Mouse (Mus musculus): ENCODE results near the gene Kif9. TPM values are rescaled to one million over a fixed set of nuclear protein-coding genes. Genes with fewer than 3 reads are reported as not detected.

Kif9 gene
- polyA plus RNA-seq, 1 experiment from 2014 or later = 3.7 TPM

- Histone ChIP-seq H3K4me3 (peak overlapping the region; percentile 97), H3K4me1 (peaks cover 26% of the 10 kb centered on the region), H3K9ac (peak overlapping the region; percentile 91; the same call in 1 of the 2 replicates), H3K4me2 (replicated peaks) (peak overlapping the region; percentile 52), H3K27me3 (no peaks in the 10 kb centered on the region), H3K27ac (peak overlapping the region; percentile 100), H3K36me3 (no peaks in the 10 kb centered on the region), H3K9me3 (replicated peaks) (no peaks in the 10 kb centered on the region)
- WGBS = 31% methylated on average over 6 of the region's 6 CpGs
- no peak for ATAC-seq (ENCODE audit: low FRiP score)
Measured at GRCm38 (mm10) chr9:110531151-110531791, 54.5 kb downstream of the Kif9 start.

- Histone ChIP-seq H3K9ac (peak overlapping the region; percentile 91), H3K9me3 (replicated peaks) (no peaks in the 10 kb centered on the region), H3K4me3 (peak overlapping the region; percentile 97), H3K4me2 (replicated peaks) (peak overlapping the region; percentile 52), H3K27ac (peak overlapping the region; percentile 100), H3K4me1 (peaks cover 26% of the 10 kb centered on the region), H3K27me3 (no peaks in the 10 kb centered on the region), H3K36me3 (no peaks in the 10 kb centered on the region)
- WGBS = under 1% methylated on average over 41 of the region's 53 CpGs
- peak; percentile 100 for ATAC-seq (ENCODE audit: low FRiP score)
Measured at GRCm38 (mm10) chr9:110531914-110532489, 55.2 kb downstream of the Kif9 start.

DNA sequence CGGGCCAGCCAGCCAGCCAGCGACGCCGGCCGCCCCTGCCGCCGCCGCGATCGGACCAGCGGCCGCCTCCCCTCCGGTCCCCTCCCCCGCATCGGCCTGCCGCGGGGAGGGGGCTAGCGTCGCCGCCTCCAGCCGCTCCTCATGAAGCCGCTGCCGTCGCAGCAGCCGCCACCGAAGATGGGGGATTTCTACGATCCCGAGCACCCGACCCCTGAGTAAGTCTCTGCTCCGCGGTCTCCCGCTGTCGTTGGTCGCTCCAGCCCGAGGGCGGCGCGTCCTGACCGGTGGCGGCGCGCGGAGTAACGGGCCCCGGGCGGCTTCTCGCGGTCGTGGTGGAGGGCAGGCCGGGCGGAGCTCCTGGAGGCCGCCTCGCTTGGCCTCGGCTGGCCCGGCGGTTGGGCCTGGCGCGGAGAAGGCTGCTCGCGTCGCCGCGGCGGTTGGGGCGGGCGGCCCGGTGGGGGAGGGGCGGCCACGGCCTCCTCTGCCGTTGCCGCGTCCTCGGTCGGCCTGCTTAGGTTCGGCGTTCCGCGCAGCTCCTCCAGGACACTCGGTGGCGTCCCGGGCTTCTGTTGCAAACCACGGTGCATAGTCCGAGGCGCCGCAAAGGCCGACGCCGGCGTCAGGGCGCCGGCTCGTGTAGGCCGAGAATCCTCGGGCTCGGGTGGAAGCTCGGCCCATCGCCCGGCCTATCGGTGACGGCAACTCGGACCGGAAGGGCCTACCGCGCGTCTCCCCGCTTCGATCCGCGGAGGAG is 56.0 kb downstream of the Kif9 start, which contains the start of gene Setd2:
Setd2 (plus strand) TSS at position 60 of the 754 bp plus-strand sequence.
- peak within 1 kb of the TSS; percentile 91 for H3K9ac ChIP-seq
- H3K27ac ChIP-seq = peak within 1 kb of the TSS; percentile 100
- peak within 1 kb of the TSS; percentile 97 for H3K4me3 ChIP-seq
- peaks cover 26% of the 10 kb centered on the region for H3K4me1 ChIP-seq
- H3K36me3 ChIP-seq = no peaks in the 10 kb centered on the region
- H3K4me2 ChIP-seq (replicated peaks) = peak within 1 kb of the TSS; percentile 83
- ATAC-seq (ENCODE audit: low FRiP score) = peak; percentile 67
- WGBS = under 1% methylated on average over 62 of the region's 109 CpGs
- no peaks in the 10 kb centered on the region for H3K27me3 ChIP-seq
- H3K9me3 ChIP-seq (replicated peaks) = no peaks in the 10 kb centered on the region

DNA sequence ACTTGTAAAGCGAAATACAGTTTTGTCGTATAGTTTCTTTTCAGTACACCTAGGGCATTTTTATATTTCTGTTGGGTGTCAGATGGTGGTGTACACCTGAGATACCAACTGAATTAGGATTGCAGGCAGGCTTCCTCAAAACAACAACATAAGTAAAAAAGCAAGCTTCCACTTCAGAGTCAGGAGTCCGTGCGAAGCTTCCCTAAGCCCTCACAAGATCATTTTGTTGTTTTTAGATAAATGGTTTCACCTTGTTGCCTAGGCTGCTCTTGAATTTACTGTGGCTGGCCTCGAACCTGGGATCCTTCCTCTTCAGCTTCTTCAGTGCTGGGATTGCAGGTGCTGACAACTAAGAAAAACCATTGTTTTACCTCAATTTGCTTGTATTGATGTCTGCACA is 56.9 kb downstream of the Kif9 start:
- Histone ChIP-seq H3K4me1 (peaks cover 26% of the 10 kb centered on the region), H3K27ac (peak overlapping the region; percentile 100), H3K4me3 (peak overlapping the region; percentile 97), H3K9me3 (replicated peaks) (no peaks in the 10 kb centered on the region), H3K9ac (peak overlapping the region; percentile 91), H3K27me3 (no peaks in the 10 kb centered on the region), H3K4me2 (replicated peaks) (peak overlapping the region; percentile 83), H3K36me3 (no peaks in the 10 kb centered on the region)
- no peak for ATAC-seq (ENCODE audit: low FRiP score)
- WGBS = 50% methylated on average over 5 of the region's 5 CpGs

- Histone ChIP-seq H3K27ac (no peak overlapping the region), H3K4me3 (no peak overlapping the region), H3K4me1 (peaks cover 26% of the 10 kb centered on the region), H3K36me3 (no peaks in the 10 kb centered on the region), H3K4me2 (replicated peaks) (peak overlapping the region; percentile 83), H3K27me3 (no peaks in the 10 kb centered on the region), H3K9me3 (replicated peaks) (no peaks in the 10 kb centered on the region), H3K9ac (no peak overlapping the region)
- no peak for ATAC-seq (ENCODE audit: low FRiP score)
- 72% methylated on average over 2 of the region's 2 CpGs for WGBS
Measured at GRCm38 (mm10) chr9:110535114-110535513, 58.4 kb downstream of the Kif9 start.

DNA sequence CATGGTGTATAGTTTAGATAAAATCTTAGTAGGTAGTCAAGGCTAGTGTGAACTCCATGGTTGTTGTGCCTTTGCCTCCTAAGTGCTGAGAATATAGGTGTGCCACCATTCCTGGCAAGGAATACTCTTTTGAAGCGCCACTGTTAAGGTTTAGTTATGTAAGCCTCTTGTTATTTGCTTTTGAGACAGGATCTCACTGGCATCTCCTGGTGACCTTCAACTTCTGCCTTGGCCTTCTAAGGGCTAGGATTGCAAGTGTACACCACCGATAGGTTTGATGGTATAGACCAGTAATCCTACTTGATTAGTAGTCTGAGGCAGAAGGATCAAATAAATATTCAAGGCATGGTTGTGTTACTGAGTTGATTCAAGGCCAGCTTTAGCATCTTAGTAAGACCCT is 59.9 kb downstream of the Kif9 start:
- no peaks in the 10 kb centered on the region for H3K36me3 ChIP-seq
- WGBS = 93% methylated on average over 2 of the region's 2 CpGs
- no peaks in the 10 kb centered on the region for H3K9me3 ChIP-seq (replicated peaks)
- no peak overlapping the region for H3K4me3 ChIP-seq
- H3K9ac ChIP-seq = no peak overlapping the region
- ATAC-seq (ENCODE audit: low FRiP score) = no peak
- no peak overlapping the region for H3K27ac ChIP-seq
- peaks cover 21% of the 10 kb centered on the region for H3K4me1 ChIP-seq
- H3K27me3 ChIP-seq = no peaks in the 10 kb centered on the region
- H3K4me2 ChIP-seq (replicated peaks) = no peak overlapping the region

DNA sequence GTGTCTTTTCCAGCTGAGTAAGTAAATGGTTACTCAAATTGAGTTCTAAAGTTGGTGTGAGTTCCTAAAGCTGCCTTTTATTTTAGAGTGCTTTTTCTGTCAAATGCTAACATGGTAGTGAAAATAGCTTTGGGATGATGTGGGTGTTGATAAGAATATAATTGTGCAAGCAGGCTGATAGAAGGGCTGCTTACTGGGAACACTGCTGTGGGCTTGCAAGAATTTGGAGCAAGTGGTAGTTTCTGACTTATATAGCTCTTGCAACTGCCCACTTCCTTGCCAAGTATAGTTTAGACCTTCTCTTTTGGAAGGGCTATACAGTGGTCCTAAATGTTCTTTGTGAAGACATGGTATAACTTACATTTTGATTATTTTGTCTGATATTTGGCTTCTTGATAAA is 61.8 kb downstream of the Kif9 start:
- Histone ChIP-seq H3K9ac (no peak overlapping the region), H3K4me3 (no peak overlapping the region), H3K27me3 (no peaks in the 10 kb centered on the region), H3K9me3 (replicated peaks) (no peaks in the 10 kb centered on the region), H3K4me1 (peaks cover 21% of the 10 kb centered on the region), H3K36me3 (no peaks in the 10 kb centered on the region), H3K4me2 (replicated peaks) (no peak overlapping the region), H3K27ac (no peak overlapping the region)
- ATAC-seq (ENCODE audit: low FRiP score) = no peak

- no peak overlapping the region for H3K27ac ChIP-seq
- no peaks in the 10 kb centered on the region for H3K27me3 ChIP-seq
- no peak for ATAC-seq (ENCODE audit: low FRiP score)
- H3K9me3 ChIP-seq (replicated peaks) = no peaks in the 10 kb centered on the region
- no peak overlapping the region for H3K4me2 ChIP-seq (replicated peaks)
- H3K4me1 ChIP-seq = no peaks in the 10 kb centered on the region
- no peaks in the 10 kb centered on the region for H3K36me3 ChIP-seq
- no peak overlapping the region for H3K9ac ChIP-seq
- WGBS = 89% methylated on average over 4 of the region's 4 CpGs
- H3K4me3 ChIP-seq = no peak overlapping the region
Measured at GRCm38 (mm10) chr9:110541988-110542387, 65.2 kb downstream of the Kif9 start.

GRCm38 (mm10) chr9:110548261-110548660 is 71.5 kb downstream of the Kif9 start:
- no peaks in the 10 kb centered on the region for H3K9me3 ChIP-seq (replicated peaks)
- no peak for ATAC-seq (ENCODE audit: low FRiP score)
- H3K27ac ChIP-seq = no peak overlapping the region
- no peaks in the 10 kb centered on the region for H3K27me3 ChIP-seq
- no peak overlapping the region for H3K9ac ChIP-seq
- no peak overlapping the region for H3K4me3 ChIP-seq
- peaks cover 57% of the 10 kb centered on the region for H3K36me3 ChIP-seq
- WGBS = 98% methylated on average over 19 of the region's 19 CpGs
- no peak overlapping the region for H3K4me2 ChIP-seq (replicated peaks)
- H3K4me1 ChIP-seq = no peaks in the 10 kb centered on the region

GRCm38 (mm10) chr9:110568309-110568708 is 91.6 kb downstream of the Kif9 start:
- Histone ChIP-seq H3K9ac (no peak overlapping the region), H3K36me3 (peaks cover 65% of the 10 kb centered on the region), H3K4me2 (replicated peaks) (no peak overlapping the region), H3K4me3 (no peak overlapping the region), H3K27me3 (no peaks in the 10 kb centered on the region), H3K9me3 (replicated peaks) (no peaks in the 10 kb centered on the region), H3K4me1 (no peaks in the 10 kb centered on the region), H3K27ac (no peak overlapping the region)
- ATAC-seq (ENCODE audit: low FRiP score) = no peak

All from hindbrain, embryonic 12.5 days (tissue).